Mouse (Mus musculus): ENCODE measurements around the gene Tspo2.

Tspo2 gene

DNA sequence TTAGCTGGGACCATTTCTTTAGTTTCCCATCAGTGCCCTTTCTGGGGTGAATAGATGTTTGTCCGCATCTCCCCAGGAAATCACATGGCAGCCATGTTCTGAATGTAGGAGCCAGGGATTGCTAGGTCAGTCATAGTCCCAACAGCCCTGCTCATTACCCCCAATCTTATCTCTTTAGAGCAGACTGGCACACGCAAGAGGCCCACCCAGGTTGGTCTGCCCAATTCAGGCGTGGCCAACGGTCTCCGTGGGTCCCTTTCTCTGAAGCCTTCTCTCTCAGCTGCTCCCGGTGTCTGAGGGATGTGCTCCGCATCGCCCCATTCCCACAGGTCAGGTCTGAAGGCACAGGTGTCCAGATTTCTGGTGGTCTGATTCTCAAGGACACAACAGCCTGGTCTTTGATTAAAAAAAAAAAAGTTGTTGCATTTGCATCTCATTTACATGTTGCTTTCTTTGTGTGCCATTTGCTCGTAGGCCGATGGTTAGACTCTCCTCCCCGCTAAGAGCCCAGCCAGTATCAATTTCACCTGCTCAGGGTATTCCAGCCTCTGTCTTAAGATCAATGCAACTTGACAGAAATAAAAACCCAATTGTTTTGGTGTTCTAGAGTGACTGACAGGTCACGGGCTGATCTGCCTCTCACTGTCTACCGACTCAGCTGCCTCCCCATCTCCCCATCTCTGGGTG is 513 bp downstream of the Tspo2 start:
- DNase-seq (ENCODE audit: low read depth, low spot score) = no peak

GRCm38 (mm10) chr17:48447675-48448074 is 3.6 kb downstream of the Tspo2 start:
- no peak for DNase-seq (ENCODE audit: low read depth, low spot score)

- no peak for DNase-seq (ENCODE audit: low read depth, low spot score)
Observed at GRCm38 (mm10) chr17:48443542-48444145, 7.7 kb downstream of the Tspo2 start.

- DNase-seq (ENCODE audit: low read depth, low spot score) = no peak
Observed at GRCm38 (mm10) chr17:48442745-48443457, 8.4 kb downstream of the Tspo2 start.

DNA sequence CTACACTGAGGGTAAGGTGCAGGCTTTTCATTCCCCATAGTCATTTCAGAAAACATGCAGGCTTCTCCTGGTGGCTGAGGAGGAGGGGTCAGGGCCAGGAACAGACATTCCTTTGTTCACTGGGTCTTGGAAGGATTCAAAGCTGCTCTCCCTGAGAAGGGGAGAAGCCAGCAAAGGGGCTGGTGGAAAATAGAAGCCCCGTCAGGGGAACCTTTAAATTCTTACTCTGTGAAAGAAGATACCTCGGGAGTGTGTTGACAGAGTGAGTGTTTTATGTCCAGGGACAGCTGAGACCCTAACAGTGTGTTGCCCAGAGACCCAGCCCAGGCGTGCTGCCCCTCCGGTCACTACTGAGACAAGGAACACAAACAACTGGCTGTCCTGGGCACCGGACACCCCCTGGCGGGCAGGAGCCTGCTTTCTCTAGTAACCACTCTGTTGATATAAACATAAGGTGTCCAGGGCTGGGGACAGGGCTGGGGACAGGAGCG is 13.9 kb downstream of the Tspo2 start:
- no peak for DNase-seq (ENCODE audit: low read depth, low spot score)

DNA sequence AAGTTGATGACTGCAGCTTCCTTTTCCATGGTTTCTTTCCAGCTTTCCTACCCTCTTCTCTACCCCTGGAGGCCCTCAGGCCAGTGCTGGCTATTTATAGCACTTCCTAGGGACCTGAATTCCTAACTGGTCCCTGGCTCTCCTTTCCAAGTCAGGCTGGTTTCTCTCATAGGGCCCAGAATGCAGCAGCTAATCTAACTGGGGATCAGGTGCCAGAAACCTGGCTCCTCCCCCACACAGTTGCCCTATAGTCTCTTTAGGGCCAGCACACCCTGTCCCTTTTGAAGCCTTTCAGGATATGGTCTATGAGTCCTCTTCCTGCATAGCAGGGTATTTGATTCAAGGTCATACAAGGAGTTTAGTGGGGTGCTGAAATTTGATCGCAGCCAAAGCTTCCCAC is 14.8 kb downstream of the Tspo2 start:
- no peak for DNase-seq (ENCODE audit: low read depth, low spot score)

- no peak for DNase-seq (ENCODE audit: low read depth, low spot score)
Observed at GRCm38 (mm10) chr17:48434479-48434878, 16.8 kb downstream of the Tspo2 start.

GRCm38 (mm10) chr17:48433689-48434330 is 17.5 kb downstream of the Tspo2 start:
- DNase-seq (ENCODE audit: low read depth, low spot score) = no peak

DNA sequence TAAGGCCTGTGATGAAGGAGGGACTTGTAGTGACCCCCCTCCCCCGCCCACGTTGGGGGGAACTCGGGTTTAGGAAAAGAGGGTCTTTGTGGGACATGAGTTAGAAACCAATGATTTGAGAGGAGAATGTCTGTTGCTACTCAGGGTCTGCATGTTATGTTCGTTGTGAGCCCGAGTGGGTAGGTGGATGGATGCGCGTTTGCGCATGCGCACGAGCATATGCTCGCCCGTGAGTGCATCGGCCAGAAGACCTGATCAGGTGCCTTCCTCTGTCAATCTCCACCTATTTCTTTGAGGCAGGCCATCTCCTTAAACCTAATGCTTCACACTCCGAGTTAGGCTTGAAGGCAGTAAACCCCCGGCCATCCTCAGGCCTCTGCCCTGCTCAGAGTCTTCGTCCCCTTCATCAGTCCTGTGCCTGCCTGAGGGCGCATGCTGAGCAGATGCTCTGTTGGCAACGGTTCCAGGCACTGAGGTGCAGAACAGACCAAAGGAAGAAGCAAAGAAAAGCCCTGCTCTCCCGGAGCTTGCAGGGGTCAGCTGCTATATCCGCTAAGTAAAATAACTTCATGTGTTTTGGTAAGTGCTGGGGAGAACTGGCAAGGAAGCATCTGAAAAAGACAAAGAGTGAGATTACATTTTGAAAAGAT is 18.2 kb downstream of the Tspo2 start:
- no peak for DNase-seq (ENCODE audit: low read depth, low spot score)

GRCm38 (mm10) chr17:48432158-48432980 is 19.0 kb downstream of the Tspo2 start, which contains the start of gene Apobec2:
Gene Apobec2, minus strand, starts transcription at chr17:48432930.
- DNase-seq (ENCODE audit: low read depth, low spot score) = no peak

- no peak for DNase-seq (ENCODE audit: low read depth, low spot score)
Observed at GRCm38 (mm10) chr17:48431054-48431453, 20.3 kb downstream of the Tspo2 start.

DNA sequence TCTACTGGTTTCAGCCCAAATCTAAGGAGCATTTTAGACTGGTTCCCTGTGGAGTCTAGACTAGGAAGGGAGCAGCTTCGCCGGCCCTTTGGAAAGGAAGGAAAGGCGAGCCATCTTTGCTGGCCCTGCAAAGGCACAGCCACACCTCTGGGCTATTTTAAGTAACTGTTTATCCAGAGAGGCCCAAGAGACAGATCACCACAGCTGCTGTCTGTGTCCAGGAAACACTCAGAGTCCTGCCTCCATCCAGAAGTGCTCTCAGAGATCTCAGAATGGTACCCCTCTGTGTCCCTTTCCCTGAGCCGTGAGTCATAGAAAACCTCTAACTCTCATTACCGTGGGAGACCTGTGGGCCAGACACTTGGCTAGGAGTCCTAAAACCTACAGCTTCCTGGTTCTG is 20.9 kb downstream of the Tspo2 start:
- no peak for DNase-seq (ENCODE audit: low read depth, low spot score)

- no peak for DNase-seq (ENCODE audit: low read depth, low spot score)
Observed at GRCm38 (mm10) chr17:48427852-48428530, 23.3 kb downstream of the Tspo2 start.

GRCm38 (mm10) chr17:48426991-48427750 is 24.2 kb downstream of the Tspo2 start:
- DNase-seq (ENCODE audit: low read depth, low spot score) = no peak

GRCm38 (mm10) chr17:48425823-48426612 is 25.3 kb downstream of the Tspo2 start:
- DNase-seq (ENCODE audit: low read depth, low spot score) = no peak

GRCm38 (mm10) chr17:48424237-48424636 is 27.1 kb downstream of the Tspo2 start:
- DNase-seq (ENCODE audit: low read depth, low spot score) = no peak

- DNase-seq (ENCODE audit: low read depth, low spot score) = no peak
Observed at GRCm38 (mm10) chr17:48419571-48419970, 31.8 kb downstream of the Tspo2 start.

GRCm38 (mm10) chr17:48418781-48419180 is 32.5 kb downstream of the Tspo2 start:
- DNase-seq (ENCODE audit: low read depth, low spot score) = no peak

GRCm38 (mm10) chr17:48418174-48418573 is 33.1 kb downstream of the Tspo2 start:
- no peak for DNase-seq (ENCODE audit: low read depth, low spot score)
